Mouse (Mus musculus): ENCODE results near the gene Sult4a1.
"Not testable (repeated sequence)": the region's sequence is repeated elsewhere in the genome, so short reads cannot be mapped to it uniquely, and the experiment has no call there.

Gene Sult4a1

DNA sequence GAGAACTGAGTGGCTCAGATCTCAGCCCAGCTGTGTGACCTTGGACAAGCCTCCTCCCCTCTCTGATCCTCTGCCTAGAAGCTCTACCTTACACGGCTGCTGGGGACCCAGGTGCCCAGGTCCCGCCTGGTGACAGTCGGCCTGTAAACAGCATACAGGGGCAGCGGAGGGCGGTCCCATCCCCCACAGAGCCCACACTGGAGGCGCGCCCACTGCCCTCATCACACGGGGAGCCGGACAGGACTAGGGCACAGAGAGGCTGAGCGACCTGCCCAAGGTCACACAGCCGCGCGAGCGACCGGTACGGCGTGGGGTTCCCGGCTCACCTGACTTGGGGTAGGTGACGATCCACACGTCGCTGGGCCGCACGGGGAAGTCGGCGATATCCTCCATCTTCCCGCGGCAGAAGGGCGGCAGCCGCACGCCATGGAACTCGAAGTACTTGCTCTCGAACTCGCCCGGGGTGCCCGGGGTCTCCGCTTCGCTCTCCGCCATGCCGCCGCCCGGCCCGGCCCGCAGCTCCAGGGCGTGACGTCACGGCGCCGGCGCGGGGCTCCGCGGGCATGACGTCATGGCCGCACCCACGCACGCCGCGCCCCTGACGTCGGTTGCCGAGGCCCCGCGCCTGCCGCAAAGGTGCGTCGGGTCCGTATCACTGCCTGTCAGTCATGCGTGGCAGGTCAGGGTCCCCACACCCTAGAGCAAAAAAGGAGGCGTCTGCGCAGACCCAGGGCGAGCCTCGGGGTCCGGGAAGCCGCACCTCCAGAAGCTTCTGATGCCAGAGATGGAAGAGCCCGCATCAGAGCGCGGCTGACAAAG is at the start of gene Sult4a1:
Sult4a1 (minus strand) TSS at position 650 of the 819 bp plus-strand sequence.
- peak; percentile 39 for DNase-seq (ENCODE audit: low read depth, low spot score)

DNA sequence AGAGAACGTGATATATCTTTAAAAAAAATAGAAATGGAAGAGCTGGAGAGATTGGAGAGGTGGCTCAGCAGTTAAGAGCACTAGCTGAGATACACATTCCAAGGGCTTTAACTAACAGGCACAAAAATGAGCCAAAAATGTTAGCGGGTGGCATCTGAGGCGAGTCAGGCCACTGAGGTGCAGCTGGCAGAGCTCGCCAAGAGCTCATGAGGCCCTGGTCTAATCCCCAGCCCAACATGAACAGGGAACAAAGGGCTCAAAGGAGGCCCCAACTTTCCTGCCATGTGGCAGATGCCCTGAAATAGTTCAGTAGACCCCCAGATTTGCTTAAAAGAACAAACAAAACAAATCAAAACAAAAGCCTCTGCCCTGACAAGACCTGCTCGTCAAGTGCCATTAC is 35.4 kb upstream of the Sult4a1 start:
- DNase-seq (ENCODE audit: low read depth, low spot score): no peak

DNA sequence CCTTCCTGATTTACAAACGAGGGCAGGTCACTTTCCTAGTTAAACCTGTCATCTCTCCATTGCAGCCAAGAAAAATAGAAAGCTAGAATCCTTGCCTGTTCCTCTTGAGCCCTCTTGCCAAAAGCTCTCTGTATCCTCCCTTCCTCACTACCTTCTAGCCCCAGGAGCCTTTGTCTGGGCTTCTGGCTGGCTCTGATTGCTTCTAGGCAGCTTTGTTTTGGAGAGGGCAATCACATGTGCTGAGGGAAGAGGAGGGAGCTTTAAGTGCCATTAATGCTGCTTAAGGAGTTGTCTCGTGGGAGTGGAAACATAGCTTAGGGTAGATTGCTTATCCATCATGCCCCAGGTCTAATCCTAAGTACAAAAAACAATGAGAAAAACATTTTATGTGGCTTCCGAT is 34.6 kb upstream of the Sult4a1 start:
- no peak for DNase-seq (ENCODE audit: low read depth, low spot score)

DNA sequence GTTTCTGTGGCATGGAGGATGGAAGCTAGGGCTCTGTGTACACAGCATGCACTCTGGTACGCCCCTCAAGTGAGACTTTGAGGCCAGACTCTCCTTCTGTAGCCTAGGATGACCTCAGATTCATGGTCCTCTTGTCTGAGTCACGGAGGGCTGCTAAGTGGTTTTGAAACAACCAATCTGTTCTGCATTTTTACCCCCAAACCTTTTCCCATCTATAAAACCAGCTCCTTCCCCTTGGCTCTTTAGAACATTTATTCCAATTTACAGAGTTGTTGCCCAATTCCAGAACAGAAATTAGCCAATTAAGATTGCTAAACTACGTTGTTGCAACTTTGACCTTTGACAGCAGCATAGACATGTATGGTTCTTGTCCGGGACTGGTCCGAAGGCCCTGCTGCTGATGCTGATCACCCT is 34.0 kb upstream of the Sult4a1 start:
- no peak for DNase-seq (ENCODE audit: low read depth, low spot score)

DNA sequence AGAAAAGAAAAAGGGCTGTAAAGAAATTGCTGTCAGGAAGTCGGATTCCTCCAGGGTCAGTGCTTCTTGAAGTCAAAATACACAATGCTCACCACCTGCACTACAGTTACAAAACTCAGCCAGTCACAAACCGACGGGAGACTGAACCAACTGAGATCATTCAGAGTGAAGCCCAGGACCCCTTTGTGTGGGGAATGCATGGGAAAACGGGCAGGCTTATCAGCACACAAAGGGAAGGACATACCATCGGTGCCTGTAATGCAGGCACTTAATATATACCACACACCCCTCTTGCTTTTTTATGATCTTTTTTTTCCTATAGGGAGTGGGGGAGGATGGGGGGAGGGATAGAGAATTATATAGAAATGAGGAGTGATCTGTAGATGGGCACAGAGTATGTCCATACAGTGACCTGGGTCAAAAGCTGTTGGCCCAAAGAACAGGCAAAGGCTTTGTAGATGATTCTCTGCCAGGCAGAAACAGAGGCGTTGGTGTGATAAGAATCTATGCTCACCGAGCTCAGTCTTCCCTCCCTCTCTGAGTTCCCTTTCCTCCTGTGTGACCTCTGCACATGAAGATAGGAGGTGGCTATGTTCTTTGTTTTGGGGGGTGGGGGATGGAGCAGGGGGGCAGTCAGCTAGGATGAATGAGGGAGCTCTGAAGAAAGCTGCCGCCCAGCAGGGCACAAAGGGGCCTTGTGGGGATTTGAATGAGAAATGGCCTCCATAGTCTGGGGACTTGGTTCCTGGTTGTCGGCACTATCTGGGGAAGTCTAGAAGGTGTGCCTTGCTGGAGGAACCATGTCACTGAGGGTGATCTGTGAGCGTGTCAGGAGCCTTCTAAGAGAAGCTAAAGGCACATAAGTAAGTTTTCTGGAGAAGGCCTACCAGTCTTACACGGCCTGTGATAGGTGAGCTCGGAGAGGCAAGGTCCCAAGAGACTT is 31.2 kb upstream of the Sult4a1 start:
- DNase-seq (ENCODE audit: low read depth, low spot score): no peak

DNA sequence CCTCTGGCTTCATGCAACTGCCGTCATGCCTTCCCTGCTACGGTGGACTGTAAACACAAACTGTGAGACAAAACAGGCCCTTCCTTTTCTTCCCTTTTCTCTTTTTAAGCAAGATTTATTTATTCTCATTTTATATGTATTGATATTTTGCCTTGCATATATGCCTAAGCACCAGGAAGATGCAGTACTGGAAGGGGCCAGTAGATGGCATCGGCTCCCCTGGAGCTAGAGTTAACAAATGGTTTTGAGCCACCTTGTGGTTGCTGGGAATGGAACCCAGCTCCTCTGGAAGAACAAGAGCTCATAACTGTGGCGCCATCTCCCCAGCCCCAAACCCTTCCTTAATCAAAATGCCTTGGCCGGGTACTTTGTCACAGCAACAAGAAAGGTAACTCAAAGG is 29.9 kb upstream of the Sult4a1 start:
- peak; percentile 60 for DNase-seq (ENCODE audit: low read depth, low spot score)

DNA sequence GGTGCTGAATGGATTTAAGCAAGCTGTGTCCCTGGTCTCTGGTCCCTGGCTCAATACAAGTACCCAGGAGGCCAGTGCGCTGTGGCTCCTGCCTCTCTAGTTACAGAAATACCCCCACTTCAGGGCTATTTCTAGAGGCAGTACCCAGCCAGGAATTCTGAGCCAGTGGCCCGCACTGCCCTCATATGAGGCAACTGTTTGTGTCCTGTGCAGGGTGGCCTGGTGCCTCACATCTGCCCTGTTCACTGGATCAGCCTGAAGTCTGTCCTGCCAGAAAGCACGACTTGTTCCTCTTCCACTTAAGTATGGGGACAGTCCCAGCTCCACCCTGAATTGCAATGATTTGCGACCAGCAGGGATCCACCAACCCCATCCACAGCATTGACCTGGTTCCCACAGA is 27.9 kb upstream of the Sult4a1 start:
- DNase-seq (ENCODE audit: low read depth, low spot score): no peak

DNA sequence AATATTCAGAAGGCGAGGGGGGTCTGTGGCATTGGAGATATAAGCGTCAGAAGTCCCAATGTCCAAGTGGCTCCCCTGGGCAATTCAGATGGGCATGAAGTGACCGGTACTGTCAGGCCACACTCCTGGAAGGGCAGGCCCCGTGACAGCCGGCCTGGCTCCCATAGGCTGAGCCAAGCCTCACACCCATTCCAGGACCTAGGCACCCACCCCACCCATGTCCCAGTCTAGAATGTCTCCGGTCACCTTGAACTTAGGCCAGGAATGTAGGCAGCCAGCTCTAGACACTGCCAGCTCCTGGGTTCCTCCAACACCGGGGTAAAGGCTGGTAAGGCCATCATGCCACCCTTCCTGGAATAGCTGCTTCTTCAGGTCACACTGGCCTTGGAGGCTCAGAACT is 26.4 kb upstream of the Sult4a1 start:
- DNase-seq (ENCODE audit: low read depth, low spot score): no peak

DNA sequence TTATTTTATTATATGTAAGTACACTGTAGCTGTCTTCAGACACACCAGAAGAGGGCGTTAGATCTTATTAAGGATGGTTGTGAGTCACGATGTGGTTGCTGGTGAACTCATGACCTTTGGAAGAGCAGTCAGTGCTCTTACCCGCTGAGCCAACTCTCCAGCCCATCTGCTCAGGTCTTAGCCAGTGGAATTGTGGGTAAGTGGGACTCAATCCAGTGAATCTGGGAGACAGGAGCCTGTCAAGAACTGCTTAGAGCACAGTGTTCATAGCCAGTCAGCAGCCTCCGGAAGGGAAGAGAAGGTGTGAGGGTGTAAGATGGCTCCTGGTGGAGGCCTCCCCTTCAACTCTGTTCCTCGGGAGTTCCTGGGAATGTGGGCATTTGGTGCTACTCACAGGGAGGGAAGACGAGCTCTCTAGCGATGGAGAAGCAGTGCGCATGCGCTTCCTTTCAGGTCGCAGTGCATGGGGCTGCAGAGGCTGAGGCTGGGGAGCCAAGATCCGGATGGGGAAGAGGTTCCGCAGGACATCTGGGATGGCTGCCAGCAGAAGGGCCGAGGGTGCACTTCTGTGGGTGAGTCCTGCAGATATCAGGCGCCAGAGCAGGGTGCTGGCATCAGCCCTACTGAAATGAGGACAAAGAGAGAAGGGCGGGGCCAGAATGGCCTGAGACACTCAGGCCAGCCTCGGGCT is 25.7 kb upstream of the Sult4a1 start:
- no peak for DNase-seq (ENCODE audit: low read depth, low spot score)

DNA sequence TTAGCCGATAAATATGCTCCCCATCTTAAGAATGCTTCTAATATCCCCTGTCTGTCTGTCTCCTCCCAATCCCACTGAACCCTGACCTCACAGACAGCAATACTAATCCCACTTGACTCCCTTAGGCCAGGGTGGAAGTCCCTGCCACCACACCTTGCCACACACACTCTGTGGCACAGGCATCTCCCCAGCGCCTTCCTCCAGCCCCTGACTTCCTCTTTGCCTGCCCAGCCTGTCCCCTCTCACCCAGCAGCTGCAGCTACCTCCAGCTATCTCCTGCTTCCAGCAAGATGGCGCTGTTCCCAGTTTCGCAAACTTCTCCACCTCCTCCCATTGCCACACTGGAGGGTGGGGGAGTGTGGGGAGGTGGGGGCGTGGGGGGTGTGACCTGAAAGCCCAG is 21.3 kb upstream of the Sult4a1 start:
- no peak for DNase-seq (ENCODE audit: low read depth, low spot score)

DNA sequence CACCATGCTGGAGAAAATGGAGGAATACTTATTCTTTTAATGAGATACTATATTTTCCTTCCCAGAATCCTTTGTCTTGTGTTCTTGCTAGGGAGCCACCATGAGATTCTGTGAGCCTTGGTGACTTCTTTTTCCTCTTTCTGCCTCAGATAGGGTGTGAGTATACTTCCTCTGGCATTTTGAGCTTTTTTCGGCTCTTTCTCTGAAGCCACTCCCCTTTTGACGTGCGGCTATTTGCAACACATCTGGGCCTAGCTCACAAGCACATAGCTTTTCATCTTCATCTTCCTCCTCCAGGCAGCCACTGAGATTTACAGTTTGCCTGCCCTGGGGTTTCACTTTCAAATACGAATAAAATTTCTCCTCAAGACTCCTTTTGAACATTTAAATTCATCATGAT is 20.9 kb upstream of the Sult4a1 start:
- no peak for DNase-seq (ENCODE audit: low read depth, low spot score)

DNA sequence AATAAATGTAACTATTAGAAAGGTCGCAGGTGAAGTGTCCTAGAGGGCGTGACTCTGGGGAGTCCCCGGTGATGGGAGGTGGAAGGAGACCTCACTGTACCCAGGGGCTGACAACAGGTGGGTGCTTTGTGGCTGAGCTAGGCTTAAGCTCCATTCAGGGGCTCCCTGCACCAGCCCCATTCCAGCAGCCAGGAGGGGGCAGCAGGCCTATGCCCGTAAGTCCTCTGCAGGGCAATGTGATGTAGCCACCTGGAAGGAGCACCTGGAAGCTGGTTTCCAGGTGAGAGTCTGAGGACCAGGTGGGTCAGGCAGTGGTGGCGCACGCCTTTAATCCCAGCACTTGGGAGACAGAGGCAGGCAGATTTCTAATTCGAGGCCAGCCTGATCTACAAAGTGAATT is 18.5 kb upstream of the Sult4a1 start:
- no peak for DNase-seq (ENCODE audit: low read depth, low spot score)

DNA sequence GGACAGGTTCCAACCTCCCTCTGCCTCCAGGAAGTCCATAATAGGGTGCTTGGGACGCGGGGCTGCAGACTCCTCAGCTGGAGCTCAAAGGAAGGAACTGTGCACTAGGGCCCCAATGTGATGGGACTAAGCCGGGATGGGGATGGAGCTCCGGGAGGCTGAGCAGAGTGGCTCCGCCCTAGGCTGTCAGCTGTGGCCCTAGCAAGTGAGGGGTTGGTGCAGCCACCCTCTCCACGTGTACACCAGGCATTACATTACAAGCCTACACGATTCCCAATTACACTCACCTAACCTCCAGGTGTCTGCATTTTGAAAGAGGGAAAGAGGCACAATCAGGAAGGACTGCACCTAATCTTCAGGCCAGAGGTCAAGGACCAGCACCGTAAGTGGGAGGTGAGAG is 17.5 kb upstream of the Sult4a1 start, which contains the start of gene Pnpla5:
Pnpla5 (minus strand) TSS at position 101 of the 400 bp plus-strand sequence.
- no peak for DNase-seq (ENCODE audit: low read depth, low spot score)

DNA sequence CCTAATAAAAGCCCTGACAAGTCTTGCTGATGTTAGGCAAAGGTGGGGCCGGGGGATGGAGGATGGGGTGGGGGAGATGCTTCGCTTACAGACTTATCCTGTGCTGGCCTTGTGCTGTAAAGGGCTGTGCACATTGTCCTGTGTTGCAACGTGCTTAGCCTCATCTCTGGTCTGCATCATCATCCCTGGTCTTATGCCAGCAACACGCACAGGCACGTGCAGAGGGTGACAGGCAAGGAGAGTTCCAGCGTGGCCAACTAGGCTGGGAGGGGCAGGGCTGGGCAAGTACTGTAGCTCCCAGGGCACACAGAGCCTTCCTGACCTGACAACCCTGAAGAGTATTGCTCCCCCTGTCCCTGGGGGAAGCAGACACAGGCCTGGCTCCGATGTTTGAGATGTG is 15.5 kb upstream of the Sult4a1 start:
- no peak for DNase-seq (ENCODE audit: low read depth, low spot score)

DNA sequence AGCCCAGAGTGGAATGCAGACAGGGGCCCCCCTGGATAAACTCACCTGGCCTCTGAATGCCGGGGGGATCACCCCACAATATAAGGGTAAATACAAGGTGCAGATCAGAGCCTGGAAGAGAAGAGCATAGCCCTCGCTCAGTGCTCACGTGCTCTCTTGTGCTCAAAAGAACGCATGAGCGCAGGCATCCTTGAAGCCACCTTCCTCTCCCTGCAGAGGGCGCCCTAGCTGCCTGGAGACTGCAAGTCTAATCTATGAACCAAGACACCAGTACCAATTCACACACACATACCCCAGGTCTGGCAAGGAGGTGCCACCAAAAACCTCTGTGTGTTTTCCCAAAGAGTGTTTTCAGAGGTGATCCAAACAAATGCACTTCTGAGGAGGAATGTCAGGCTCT is 15.1 kb upstream of the Sult4a1 start:
- DNase-seq (ENCODE audit: low read depth, low spot score): no peak

DNA sequence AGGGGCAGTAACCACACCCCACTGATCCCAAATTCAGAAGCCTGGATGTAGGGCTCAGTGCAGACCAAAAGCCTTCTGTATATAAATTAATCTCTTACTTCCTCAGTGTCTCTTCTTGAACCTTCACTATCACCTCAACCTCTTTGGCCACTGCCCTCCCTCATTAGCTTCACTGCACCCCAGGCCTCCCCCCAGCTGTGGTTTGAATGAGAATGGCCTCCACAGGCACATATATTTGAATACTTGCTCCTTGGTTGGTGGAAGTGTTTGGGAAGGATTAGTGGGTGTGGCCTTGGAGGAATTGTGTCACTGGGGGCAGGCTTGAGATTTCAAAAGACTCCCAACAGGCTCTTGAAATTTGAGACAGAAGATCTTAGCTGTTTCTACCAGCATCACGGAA is 10.9 kb upstream of the Sult4a1 start:
- DNase-seq (ENCODE audit: low read depth, low spot score): no peak

DNA sequence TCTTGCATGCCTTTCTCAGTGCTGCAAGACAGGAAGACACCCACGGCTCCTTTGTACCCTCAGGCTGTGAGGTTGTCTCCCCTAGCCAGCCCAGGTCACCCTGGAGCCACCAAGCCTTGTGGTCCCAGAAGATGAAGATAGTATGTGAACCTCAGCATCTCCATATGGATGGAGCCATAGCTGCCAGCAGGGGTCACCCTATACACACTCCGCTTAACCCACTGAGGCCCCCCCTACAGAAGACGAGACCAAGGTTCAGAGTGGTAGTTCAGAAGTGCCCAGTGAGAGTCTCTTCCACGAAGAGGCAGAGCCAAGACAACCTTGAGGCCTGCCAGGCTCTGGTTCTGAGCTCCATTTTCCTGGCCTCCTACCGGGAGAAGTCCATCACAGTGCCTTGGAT is 10.2 kb upstream of the Sult4a1 start:
- DNase-seq (ENCODE audit: low read depth, low spot score): no peak

DNA sequence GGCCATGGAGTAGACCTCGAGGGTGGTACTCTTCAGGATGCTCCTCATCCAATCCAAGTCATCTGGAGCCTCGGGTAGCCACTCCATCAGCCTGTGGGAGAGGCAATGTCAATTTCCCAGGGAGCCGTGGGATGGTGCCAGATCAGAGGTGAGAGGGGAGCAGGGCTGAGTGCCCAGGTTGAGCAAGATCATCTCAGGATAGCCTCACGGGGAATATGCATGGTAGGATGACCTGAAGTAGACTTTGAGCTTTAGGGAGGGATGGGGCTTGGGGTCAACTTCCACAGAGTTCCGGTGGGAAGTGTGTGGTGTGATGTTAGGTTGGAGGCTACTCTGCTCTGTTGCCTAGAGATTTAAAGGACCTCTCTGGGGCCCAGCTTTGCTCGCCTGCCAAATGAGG is 8.3 kb upstream of the Sult4a1 start:
- no peak for DNase-seq (ENCODE audit: low read depth, low spot score)

DNA sequence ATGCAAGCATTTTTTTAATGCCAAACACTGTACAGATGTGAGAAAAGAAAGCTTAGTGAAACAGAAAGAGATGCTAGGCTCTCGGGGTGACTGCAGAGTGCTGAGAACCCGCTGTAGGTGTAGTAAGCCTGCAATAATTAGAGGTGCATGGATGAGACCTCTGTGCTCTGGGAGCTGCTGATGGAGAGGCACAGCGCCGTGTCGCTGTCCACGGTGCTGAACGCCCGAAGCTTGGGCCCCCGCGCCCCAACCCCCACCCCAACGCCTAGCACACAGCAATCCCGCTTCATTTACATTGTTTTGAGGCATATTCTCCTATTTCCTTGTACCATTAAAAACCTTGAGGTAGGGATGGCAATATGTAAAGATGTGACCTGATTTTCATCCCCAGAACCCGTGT is 3.3 kb upstream of the Sult4a1 start:
- DNase-seq (ENCODE audit: low read depth, low spot score): peak; percentile 12

DNA sequence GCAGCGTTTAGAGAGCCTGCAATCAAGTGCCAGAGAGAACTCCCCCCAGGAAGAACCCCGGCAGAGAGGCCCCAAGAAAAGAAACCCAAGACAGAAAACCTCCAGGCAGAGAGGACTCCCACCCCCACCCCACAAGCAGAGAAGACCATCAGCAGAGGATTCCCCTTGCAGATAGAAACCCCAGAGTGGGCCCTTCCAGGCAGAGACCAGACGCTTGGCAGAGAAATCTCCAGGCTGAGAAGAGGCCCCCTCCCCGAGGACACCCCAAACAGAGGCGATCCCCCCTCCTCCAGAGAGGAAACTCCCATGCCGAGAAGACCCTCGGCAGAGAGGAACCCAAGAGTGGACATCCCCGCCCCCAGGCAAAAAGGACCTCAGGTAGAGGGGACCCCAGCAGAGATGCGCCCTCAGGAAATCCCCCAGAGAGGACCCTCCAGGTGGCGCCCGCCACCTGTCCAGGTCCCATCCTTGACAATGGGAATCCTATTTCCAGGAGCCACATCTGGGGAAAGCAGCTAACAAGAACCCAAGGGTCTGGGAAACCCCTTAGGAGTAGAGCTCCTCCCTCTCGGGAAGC is 458 bp upstream of the Sult4a1 start:
- no peak for DNase-seq (ENCODE audit: low read depth, low spot score)

DNA sequence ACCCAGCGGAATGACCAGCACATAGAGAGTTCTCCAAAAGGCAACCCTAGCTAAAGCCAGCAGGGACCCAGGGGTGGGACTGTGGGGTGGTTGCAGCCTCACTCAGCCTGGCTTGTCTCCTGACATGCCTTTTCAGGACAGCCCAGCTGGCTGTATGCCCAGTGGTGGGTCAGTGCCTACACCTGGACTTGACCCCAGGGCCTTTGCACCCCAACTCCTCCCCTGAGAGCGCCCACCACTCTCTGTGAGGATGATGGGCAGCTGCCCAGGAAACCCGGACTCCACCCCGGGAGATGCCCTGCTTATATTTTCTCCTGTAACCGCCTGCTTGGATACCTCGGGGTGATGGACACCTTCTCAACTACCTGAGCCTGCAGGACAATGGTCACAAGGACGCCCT is 928 bp downstream of the Sult4a1 start:
- no peak for DNase-seq (ENCODE audit: low read depth, low spot score)

DNA sequence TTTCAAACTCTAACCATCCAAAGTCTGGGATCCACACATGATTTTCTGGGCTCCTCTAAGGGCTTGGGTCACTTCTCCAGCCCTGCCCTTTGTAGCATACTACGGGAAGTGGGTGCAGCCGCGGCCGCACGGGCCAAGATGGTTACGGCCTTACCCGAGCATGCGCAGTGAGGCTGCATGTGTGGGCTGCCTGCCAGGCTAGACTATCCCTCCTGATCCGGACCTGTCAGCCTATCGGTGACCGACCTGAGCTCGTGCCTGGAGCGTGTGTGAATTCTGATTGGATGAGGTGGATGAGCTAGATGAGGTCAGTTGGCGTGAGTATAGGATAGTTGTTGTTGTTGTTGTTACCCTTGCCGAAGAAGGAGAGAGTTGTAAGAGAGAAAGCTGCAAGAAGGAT is 8.0 kb downstream of the Sult4a1 start:
- not testable (repeated sequence) for DNase-seq (ENCODE audit: low read depth, low spot score)

Data from CD4-positive, CD25-positive, alpha-beta regulatory T cell, adult 2 months (primary cell).